Mouse (Mus musculus) neural tube, embryonic 15.5 days (tissue): ENCODE measurements around the gene Atp6v1fnb. TPM values are rescaled to one million over a fixed set of nuclear protein-coding genes. Genes with fewer than 3 reads are reported as not detected.

Experiments used
- ATAC-seq: fragments of 200-750 bp; cut with Nextera tagmentation; 2 replicates; pipeline ENCODE4 v1.8.0; 2017; ENCODE audit warnings: mild to moderate bottlenecking, moderate TSS enrichment, moderate library complexity; ENCODE audit not compliant: low FRiP score
- H3K27ac ChIP-seq: fragments of 300-500 bp; sonication (generic); replicated peaks from 2 replicates; pipeline ENCODE4 v1.5.1; 2015; ENCODE audit warnings: mild to moderate bottlenecking, inconsistent platforms
- H3K27me3 ChIP-seq: fragments of 300-500 bp; sonication (generic); replicated peaks from 2 replicates; pipeline ENCODE4 v1.6.1; 2015; ENCODE audit warnings: inconsistent platforms
- H3K36me3 ChIP-seq: fragments of 300-500 bp; sonication (generic); 2 replicates; pipeline ENCODE4 v1.6.1; 2015; ENCODE audit warnings: inconsistent platforms
- H3K4me1 ChIP-seq: fragments of 300-500 bp; sonication (generic); 2 replicates; pipeline ENCODE4 v1.6.1; 2015; ENCODE audit warnings: inconsistent platforms
- H3K4me2 ChIP-seq: fragments of 300-500 bp; sonication (generic); 2 replicates; pipeline ENCODE4 v1.6.1; 2015; ENCODE audit warnings: inconsistent platforms, mild to moderate bottlenecking, moderate library complexity
- H3K4me3 ChIP-seq: fragments of 300-500 bp; sonication (generic); replicated peaks from 2 replicates; pipeline ENCODE4 v1.5.1; 2015; ENCODE audit warnings: mild to moderate bottlenecking, inconsistent platforms
- H3K9ac ChIP-seq: fragments of 300-500 bp; sonication (generic); replicated peaks from 2 replicates; pipeline ENCODE4 v1.6.1; 2015; ENCODE audit warnings: mild to moderate bottlenecking, inconsistent platforms
- H3K9me3 ChIP-seq: fragments of 300-500 bp; sonication (generic); replicated peaks from 2 replicates; pipeline ENCODE4 v1.6.1; 2016; ENCODE audit warnings: inconsistent platforms
- WGBS: fragments of 180-500 bp; shearing (Covaris S2); methylation state at CpG from one replicate; pipeline ENCODE4 v1.1.7; 2015; ENCODE audit warnings: mixed read lengths; 5-methylcytosine and 5-hydroxymethylcytosine counted together
- polyA plus RNA-seq: library from polyadenylated mRNA; unstranded; fragments of >200 nt; fragmentation: Nextera tagmentation; extraction: Ambion mirVana; gene quantifications from 2 replicates; pipeline ENCODE4 v1.2.1, GENCODE M21; 2015

Atp6v1fnb gene
- polyA plus RNA-seq, 1 experiment from 2014 or later: 0.68 TPM

DNA sequence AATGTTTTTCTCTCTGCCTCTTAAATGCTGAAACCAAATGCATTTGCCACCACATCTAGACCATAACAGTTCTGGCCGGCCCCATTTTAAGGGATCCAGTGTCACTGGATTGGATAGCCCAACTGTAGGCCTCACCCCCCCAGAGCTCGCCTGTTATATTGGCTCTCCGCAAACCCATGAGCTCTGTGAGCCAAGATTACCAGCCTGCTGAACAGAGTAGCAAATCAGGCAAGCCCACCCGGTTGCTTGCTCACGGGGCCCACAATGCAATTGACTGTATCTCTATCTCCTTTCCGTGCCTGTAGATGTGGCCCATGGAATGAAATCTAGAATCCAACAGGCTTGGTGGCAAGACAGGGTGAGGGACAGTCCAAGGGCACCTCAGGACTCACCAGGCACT lies 29.6 kb downstream of the Atp6v1fnb start:
- no peak overlapping the region for H3K4me3 ChIP-seq
- no peaks in the 10 kb centered on the region for H3K9me3 ChIP-seq
- peaks cover 31% of the 10 kb centered on the region for H3K27me3 ChIP-seq
- H3K9ac ChIP-seq: no peak overlapping the region
- H3K27ac ChIP-seq: no peak overlapping the region
- H3K4me1 ChIP-seq: no peaks in the 10 kb centered on the region
- no peak for ATAC-seq
- 94% methylated on average over 6 of the region's 6 CpGs for WGBS
- no peaks in the 10 kb centered on the region for H3K36me3 ChIP-seq
- H3K4me2 ChIP-seq: no peak overlapping the region

DNA sequence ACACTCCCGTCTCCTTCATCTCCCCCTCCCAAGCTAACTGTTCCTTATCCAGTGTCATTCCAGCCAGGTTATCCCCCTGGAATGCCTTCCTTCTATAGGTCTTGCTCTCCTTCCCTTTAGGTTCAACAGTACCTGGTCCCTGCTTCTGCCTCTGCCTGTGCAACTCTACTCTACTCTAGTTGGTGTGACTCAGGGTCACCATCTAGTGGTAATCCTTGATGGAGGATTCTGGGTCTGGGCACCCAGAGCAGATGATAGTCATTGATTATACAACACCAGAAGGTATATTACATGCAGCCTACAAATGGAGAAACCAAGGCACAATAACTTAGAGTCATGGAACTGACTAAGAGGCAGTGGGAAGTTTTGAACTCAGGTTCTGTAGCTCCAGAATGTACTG lies 30.4 kb downstream of the Atp6v1fnb start:
- whole genome bisulfite sequencing: 89% methylated on average over 1 of the region's 1 CpGs
- no peaks in the 10 kb centered on the region for H3K9me3 ChIP-seq
- no peak overlapping the region for H3K27ac ChIP-seq
- no peaks in the 10 kb centered on the region for H3K36me3 ChIP-seq
- H3K4me3 ChIP-seq: no peak overlapping the region
- no peak overlapping the region for H3K4me2 ChIP-seq
- no peak overlapping the region for H3K9ac ChIP-seq
- peaks cover 6% of the 10 kb centered on the region; the same call in 1 of the 2 replicates for H3K4me1 ChIP-seq
- ATAC-seq: no peak
- H3K27me3 ChIP-seq: peaks cover 31% of the 10 kb centered on the region

DNA sequence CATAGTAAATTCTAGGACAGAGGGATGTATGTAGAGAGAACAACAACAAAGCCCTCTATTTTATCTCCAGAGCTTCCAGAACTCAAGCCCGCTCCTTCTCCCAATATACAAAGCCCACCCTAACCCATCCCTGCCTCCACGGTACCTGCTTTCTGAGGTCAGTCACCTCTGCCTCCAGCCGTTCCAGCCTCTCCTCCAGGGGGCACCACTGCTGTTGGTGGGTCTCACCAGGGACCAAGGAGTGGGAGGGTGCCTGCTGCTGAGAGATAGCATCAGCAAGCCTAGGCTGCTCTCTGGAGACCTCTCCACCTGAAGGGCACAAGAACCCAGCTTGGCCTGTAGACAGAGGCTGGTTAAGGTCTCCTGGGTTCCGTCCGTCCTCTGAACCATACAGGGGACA lies 34.3 kb downstream of the Atp6v1fnb start:
- no peak for ATAC-seq
- WGBS: 85% methylated on average over 5 of the region's 5 CpGs
- Histone ChIP-seq H3K9ac (no peak overlapping the region), H3K27me3 (peaks cover 37% of the 10 kb centered on the region), H3K9me3 (no peaks in the 10 kb centered on the region), H3K36me3 (no peaks in the 10 kb centered on the region), H3K4me3 (no peak overlapping the region), H3K4me1 (peaks cover 19% of the 10 kb centered on the region; the same call in 1 of the 2 replicates), H3K4me2 (no peak overlapping the region), H3K27ac (no peak overlapping the region)

- Histone ChIP-seq H3K9ac (no peak overlapping the region), H3K36me3 (no peaks in the 10 kb centered on the region), H3K4me2 (peak overlapping the region; percentile 76), H3K27ac (no peak overlapping the region), H3K9me3 (no peaks in the 10 kb centered on the region), H3K4me3 (peak overlapping the region; percentile 49), H3K27me3 (peaks cover 37% of the 10 kb centered on the region), H3K4me1 (peaks cover 19% of the 10 kb centered on the region; the same call in 1 of the 2 replicates)
- WGBS: 29% methylated on average over 8 of the region's 8 CpGs
- peak; percentile 26; the same call in 1 of the 2 replicates for ATAC-seq
Observed at GRCm38 (mm10) chr6:29506834-29507233, 35.6 kb downstream of the Atp6v1fnb start.

DNA sequence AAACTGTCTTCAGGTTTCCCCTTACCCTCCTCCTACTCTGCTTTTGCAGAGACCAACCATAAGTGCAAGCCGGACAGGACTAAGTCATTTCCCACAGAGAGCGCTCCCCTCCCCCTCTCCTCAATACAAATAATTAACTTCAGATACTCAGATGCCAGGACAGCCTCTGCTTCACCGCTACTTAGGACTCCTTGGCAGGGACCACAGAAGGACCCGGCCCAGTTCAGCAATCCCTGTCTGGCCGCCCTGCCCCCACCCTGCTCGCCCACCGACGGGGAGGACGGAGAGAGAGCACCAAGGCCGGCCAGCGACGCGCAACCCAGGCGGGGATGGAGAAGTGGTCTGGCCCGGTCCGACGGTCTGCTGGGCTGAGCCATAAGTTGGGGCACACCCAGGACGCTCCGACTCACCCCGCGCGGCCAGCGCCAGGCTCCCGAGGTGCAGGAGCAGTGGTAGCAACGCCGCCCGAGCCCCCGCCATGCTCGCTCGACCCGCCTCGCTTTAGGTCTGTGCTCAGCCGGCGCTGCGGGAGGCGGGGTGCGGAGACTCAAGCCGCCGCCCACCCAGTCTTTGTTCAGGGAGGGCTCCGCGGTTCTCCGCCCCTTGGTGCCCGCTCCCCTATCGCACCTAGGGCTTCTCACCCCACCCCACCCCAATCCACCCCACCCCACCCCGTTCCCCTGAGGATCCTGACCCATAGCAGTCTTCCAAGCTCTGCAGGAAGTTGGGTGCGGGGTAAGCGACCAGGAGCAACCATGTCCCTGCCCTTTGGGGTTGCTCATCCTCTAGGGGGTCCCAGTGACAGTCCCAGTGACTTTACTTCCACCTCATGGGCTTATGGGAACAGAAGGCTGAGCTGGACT lies 36.4 kb downstream of the Atp6v1fnb start, which contains the start of gene Kcp:
Gene Kcp (minus strand): TSS at position 506 of the 863 bp plus-strand sequence.
- Histone ChIP-seq H3K4me3 (peak within 1 kb of the TSS; percentile 49), H3K4me2 (peak within 1 kb of the TSS; percentile 76), H3K9me3 (no peaks in the 10 kb centered on the region), H3K36me3 (no peaks in the 10 kb centered on the region), H3K27ac (0 out of 2 replicates have a peak within 1 kb of the TSS, but pooled peaks have one; percentile 8), H3K27me3 (peaks cover 37% of the 10 kb centered on the region), H3K4me1 (peaks cover 19% of the 10 kb centered on the region), H3K9ac (peak within 1 kb of the TSS; percentile 54)
- WGBS: 1% methylated on average over 47 of the region's 47 CpGs
- peak; percentile 68 for ATAC-seq

DNA sequence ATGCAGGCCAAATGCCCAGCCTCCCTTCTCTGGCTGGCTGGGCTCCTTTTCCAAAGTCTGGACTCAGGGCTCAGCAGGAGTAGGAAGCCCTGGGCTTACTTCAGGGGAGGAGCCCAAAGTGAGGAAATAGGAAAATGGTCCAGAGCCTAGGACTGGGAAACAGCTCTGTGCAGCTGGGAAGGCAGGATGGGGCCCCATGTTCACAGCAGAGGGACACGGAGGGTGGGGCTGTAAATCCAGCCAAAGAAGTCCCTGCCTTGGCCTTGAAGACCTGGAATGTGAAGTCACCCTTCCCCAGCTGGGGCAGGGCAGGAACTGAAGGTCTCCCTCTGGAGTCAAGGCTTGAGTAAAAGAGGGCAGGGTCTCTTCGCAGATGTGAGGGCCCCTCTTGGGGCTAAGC lies 37.8 kb downstream of the Atp6v1fnb start:
- peaks cover 37% of the 10 kb centered on the region for H3K27me3 ChIP-seq
- 0 out of 2 replicates have a peak overlapping the region, but pooled peaks have one; percentile 15 for H3K27ac ChIP-seq
- H3K9me3 ChIP-seq: no peaks in the 10 kb centered on the region
- ATAC-seq: no peak
- no peak overlapping the region for H3K4me2 ChIP-seq
- no peaks in the 10 kb centered on the region for H3K36me3 ChIP-seq
- no peak overlapping the region for H3K4me3 ChIP-seq
- peaks cover 29% of the 10 kb centered on the region for H3K4me1 ChIP-seq
- 44% methylated on average over 2 of the region's 2 CpGs for WGBS
- no peak overlapping the region for H3K9ac ChIP-seq

DNA sequence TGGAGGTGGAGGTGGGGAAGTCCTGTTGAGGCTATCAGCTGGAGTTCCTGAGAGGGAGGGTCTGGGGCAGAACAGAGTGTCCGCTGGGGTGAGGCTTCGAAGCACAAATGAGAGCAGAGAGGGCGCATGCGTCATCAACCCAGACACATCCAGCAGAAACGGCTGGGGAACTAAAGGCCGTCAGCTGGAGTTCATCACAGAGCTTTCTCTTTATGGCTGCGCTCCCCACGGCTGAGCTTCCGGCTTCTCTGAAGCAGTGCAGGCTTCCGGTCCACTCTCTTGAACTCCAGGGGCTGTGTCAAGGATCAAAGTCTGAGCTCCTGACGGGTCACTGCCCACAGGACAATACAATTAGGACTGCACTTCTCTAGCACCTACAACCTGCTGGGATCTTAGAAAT lies 42.0 kb downstream of the Atp6v1fnb start:
- H3K27me3 ChIP-seq: peaks cover 17% of the 10 kb centered on the region
- H3K4me3 ChIP-seq: peak overlapping the region; percentile 13; the same call in 1 of the 2 replicates
- no peak overlapping the region for H3K27ac ChIP-seq
- H3K4me1 ChIP-seq: peaks cover 11% of the 10 kb centered on the region
- no peak overlapping the region for H3K9ac ChIP-seq
- peak overlapping the region; percentile 52 for H3K4me2 ChIP-seq
- ATAC-seq: peak; percentile 67; the same call in 1 of the 2 replicates
- H3K9me3 ChIP-seq: no peaks in the 10 kb centered on the region
- under 1% methylated on average over 11 of the region's 11 CpGs for WGBS
- H3K36me3 ChIP-seq: no peaks in the 10 kb centered on the region

DNA sequence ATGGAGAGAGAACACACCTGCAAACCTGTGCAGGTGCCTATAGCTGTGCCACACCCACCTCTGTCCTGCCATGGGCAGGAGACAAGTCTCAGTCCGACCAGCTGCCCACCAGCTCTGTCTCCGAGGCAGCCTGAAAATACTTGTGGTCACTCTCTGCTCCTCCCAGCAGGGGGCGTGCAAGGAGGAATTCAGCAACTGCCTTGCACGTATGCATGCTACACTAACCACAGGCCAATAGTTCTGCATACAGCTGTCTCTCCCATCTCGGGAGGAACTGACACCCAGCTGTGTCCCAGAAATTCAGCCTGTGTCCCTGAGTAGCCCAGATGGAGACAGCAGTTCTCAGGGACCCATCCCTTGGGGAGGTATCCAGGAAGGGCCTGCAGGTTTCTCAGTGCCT lies 45.9 kb downstream of the Atp6v1fnb start:
- Histone ChIP-seq H3K4me3 (no peak overlapping the region), H3K9ac (no peak overlapping the region), H3K4me2 (no peak overlapping the region), H3K9me3 (no peaks in the 10 kb centered on the region), H3K27ac (no peak overlapping the region), H3K36me3 (no peaks in the 10 kb centered on the region), H3K27me3 (no peaks in the 10 kb centered on the region; the same call in 1 of the 2 replicates), H3K4me1 (peaks cover 11% of the 10 kb centered on the region)
- 7% methylated on average over 5 of the region's 5 CpGs for WGBS
- ATAC-seq: no peak

GRCm38 (mm10) chr6:29522626-29523300 lies 51.5 kb downstream of the Atp6v1fnb start:
- 80% methylated on average over 6 of the region's 6 CpGs for WGBS
- H3K4me3 ChIP-seq: no peak overlapping the region
- H3K27me3 ChIP-seq: peaks cover 20% of the 10 kb centered on the region
- H3K9ac ChIP-seq: no peak overlapping the region
- no peak overlapping the region for H3K4me2 ChIP-seq
- H3K27ac ChIP-seq: no peak overlapping the region
- no peaks in the 10 kb centered on the region for H3K36me3 ChIP-seq
- H3K4me1 ChIP-seq: peaks cover 19% of the 10 kb centered on the region
- ATAC-seq: no peak
- no peaks in the 10 kb centered on the region for H3K9me3 ChIP-seq
